Mouse (Mus musculus) G1E (cell line): ENCODE results near the gene Ibtk.

ENCODE experiments used
- CTCF ChIP-seq: IDR thresholded peaks from 2 replicates; pipeline ENCODE4 v1.5.1; 2012; ENCODE audit warnings: low read depth, low read length, inconsistent platforms, mixed read lengths
- GATA1 ChIP-seq: IDR thresholded peaks from 2 replicates; pipeline ENCODE4 v1.6.1; 2012; ENCODE audit warnings: borderline replicate concordance, low read length, inconsistent platforms, mixed read lengths
- TAL1 ChIP-seq: conservative IDR thresholded peaks from 2 replicates; pipeline ENCODE4 v1.6.1; 2012; ENCODE audit warnings: low read depth, low read length, inconsistent platforms, mixed read lengths

GRCm38 (mm10) chr9:85724078-85724477 lies 25.1 kb downstream of the Ibtk start:
- TF ChIP-seq CTCF = no peak
- TF ChIP-seq GATA1 = no peak
- no peak for TF ChIP-seq TAL1
